Mouse (Mus musculus) stomach, adult 2 months (tissue): ENCODE data around the gene Taar6. TPM values are rescaled to one million over a fixed set of nuclear protein-coding genes. Genes with fewer than 3 reads are reported as not detected.

Source experiments
- polyA plus RNA-seq: library from polyadenylated mRNA; depleted of rRNA; stranded (reverse); fragments of >200 nt; gene quantifications from 2 replicates; pipeline ENCODE4 v1.2.3, GENCODE M21; 2012; rRNA removed

Taar6 gene
- not detected in 2 replicates for polyA plus RNA-seq

DNA sequence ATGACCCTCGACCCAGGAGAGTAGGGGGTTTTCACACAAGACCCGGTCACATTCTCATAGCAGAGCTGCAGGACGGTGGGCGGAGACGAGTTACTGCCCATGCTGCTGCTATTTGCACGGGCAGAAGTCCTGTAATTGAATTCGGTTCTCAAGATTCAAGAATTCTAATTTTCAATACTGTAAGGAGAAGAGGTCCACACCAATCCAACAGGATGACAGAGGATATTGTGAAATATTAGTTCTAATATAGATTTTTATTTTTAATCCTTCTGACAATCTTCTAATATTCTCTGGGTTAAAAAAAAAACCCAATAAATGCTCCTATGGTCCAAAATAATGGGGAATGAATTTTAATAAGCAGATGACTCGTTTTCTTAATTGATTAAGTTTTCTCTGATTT, at the start of gene Taar6:
TSS of gene Taar6 (minus strand) at position 101 of the 400 bp plus-strand sequence.

DNA sequence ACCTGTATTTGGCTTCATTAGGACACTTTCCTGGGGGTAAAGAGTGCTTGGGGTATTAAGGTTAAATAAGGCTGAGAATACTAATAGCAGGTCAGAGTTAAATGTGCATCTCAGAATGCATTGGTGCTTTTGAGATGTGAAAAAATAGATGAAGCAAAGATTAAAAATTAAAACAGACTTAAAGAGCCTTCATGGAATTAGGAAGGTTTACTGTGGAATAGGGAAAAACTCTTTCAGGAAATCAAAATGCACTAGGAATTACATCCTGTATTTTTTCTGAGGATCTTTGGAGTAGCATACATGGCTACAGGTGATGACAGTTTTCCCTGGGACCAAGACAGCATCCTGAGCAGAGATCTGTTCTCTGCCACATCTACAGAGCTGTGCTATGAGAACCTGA, 41.5 kb upstream of the Taar6 start, which contains the start of gene Taar7d:
TSS of gene Taar7d (plus strand) at position 301 of the 400 bp plus-strand sequence.

DNA sequence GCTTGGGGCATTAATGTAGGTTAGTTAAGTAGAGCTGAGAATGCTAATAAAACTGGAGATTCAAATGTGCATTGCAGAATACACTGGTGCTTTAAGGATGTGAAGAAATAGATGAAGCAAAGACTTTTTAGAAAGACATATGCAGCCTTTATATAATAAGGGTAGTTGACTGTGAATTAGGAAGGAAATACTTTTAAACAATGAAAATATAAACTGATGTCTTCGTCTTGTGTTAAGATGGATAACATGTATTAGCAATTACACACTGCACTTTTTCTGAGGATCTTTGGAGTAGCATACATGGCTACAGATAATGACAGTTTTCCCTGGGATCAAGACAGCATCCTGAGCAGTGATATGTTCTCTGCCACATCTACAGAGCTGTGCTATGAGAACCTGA, 14.2 kb upstream of the Taar6 start, which contains the start of gene Taar7b:
TSS of gene Taar7b (plus strand) at position 301 of the 400 bp plus-strand sequence.

DNA sequence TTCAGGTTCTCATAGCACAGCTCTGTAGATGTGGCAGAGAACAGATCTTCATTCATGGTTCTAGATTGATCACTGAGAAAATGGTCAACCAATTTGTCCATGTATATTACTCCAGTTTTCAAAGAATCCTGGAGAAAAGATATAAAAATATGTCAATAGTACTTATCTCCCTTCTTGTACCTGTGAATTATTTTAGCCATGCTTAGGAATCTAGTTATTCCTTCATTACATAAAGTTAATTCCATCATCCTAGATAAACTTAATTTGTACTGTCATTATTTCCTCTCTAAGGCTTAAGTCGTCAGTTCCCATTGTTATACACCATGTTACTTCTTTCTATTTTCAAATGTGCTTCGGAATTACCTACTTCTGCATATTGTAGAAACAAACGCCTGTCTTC, 7.9 kb upstream of the Taar6 start, which contains the start of gene Taar7a:
TSS of gene Taar7a (minus strand) at position 101 of the 400 bp plus-strand sequence.

DNA sequence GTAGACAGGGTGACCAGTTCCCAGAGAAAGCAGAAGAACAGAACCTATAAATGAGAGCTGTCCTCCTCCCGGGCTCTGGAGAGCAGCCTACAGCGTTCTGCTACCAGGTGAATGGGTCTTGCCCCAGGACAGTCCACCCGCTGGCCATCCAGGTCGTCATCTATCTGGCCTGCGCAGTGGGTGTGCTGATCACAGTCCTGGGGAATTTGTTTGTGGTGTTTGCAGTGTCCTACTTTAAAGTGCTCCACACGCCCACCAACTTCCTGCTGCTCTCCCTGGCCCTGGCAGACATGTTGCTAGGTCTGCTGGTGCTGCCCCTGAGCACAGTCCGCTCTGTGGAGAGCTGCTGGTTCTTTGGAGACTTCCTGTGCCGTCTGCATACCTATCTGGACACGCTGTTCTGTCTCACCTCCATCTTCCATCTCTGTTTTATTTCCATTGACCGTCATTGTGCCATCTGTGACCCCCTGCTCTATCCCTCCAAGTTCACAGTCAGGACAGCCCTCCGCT, 14.7 kb downstream of the Taar6 start, which contains the start of gene Taar5:
TSS of gene Taar5 (plus strand) at position 51 of the 510 bp plus-strand sequence.

DNA sequence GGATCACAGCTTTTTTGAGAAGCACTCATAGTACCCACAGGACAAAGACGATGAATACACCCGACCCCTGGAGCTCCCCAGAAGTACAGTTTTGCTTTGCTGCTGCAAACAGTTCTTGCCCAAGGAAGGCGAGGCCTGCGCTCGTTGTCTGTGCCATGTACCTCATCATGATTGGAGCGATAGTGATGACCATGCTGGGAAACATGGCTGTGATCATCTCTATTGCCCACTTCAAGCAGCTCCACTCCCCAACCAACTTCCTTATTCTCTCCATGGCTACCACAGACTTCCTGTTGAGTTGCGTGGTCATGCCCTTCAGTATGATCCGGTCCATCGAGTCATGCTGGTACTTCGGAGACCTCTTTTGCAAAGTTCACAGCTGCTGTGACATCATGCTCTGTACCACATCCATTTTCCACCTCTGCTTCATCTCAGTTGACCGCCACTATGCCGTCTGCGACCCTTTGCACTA, 25.0 kb downstream of the Taar6 start, which contains the start of gene Taar4:
TSS of gene Taar4 (plus strand) at position 51 of the 472 bp plus-strand sequence.

DNA sequence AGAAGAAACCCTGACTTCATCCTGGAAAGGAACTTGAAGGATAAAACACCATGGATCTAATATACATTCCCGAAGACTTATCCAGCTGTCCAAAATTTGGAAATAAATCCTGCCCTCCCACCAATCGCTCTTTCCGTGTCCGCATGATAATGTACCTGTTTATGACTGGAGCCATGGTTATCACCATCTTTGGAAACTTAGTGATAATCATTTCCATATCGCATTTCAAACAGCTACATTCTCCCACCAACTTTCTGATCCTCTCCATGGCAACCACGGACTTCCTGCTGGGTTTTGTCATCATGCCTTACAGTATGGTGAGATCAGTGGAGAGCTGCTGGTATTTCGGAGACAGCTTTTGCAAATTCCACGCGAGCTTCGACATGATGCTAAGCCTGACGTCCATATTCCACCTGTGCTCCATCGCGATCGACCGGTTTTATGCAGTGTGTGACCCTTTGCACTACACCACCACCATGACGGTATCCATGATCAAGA, 35.9 kb downstream of the Taar6 start, which contains the start of gene Taar3:
TSS of gene Taar3 (plus strand) at position 51 of the 498 bp plus-strand sequence.

DNA sequence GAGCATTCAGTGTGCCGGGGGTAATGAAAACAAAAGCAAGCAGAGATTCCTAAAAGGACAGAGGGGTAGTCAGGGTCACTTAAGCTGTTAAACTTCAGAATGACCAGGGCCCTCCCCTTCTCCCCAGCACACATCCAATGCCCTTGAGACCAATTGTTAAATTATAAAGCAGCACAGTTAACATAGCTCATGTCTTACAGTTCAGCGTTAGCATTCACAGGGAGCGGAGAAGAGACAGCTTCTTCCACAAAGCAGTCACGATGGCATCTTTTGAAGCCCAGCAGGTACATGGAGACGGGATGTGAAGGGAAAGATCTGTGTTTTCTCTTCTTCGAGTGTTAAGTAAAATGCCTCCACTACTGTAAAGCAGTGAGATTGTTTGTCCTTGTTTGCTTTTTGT, 47.1 kb downstream of the Taar6 start, which contains the start of gene Taar2:
TSS of gene Taar2 (plus strand) at position 261 of the 400 bp plus-strand sequence.

Other genes with a start within 250 kb of the Taar6 start
- gene Rps12, start 198.4 kb downstream of the Taar6 start, polyA plus RNA-seq = 723 and 914 TPM in 2 replicates
- gene Slc18b1, start 188.7 kb downstream of the Taar6 start, polyA plus RNA-seq = 4.8 and 7.0 TPM in 2 replicates
- 0.03 TPM in 1 of 2 replicates, not detected in the other for gene Vnn3, start 134.2 kb downstream of the Taar6 start, polyA plus RNA-seq
- gene Vnn1, start 91.0 kb downstream of the Taar6 start, polyA plus RNA-seq = 0.37 and 0.80 TPM in 2 replicates
- 0.09 TPM in 1 of 2 replicates, not detected in the other for gene Taar1, start 65.3 kb downstream of the Taar6 start, polyA plus RNA-seq
- gene Taar2, start 47.1 kb downstream of the Taar6 start, polyA plus RNA-seq = not detected in 2 replicates
- gene Taar3, start 36.1 kb downstream of the Taar6 start, polyA plus RNA-seq = not detected in 2 replicates
- gene Taar4, start 25.2 kb downstream of the Taar6 start, polyA plus RNA-seq = not detected in 2 replicates
- not detected in 2 replicates for gene Taar5, start 14.9 kb downstream of the Taar6 start, polyA plus RNA-seq
- gene Taar7a, start 7.8 kb upstream of the Taar6 start, polyA plus RNA-seq = not detected in 2 replicates
- gene Taar7b, start 14.3 kb upstream of the Taar6 start, polyA plus RNA-seq = not detected in 2 replicates
- gene Taar7d, start 41.6 kb upstream of the Taar6 start, polyA plus RNA-seq = not detected in 2 replicates
- not detected in 2 replicates for gene Taar7e, start 52.0 kb upstream of the Taar6 start, polyA plus RNA-seq
- not detected in 2 replicates for gene Taar7f, start 63.9 kb upstream of the Taar6 start, polyA plus RNA-seq
- not detected in 2 replicates for gene Taar8a, start 90.9 kb upstream of the Taar6 start, polyA plus RNA-seq
- not detected in 2 replicates for gene Taar8b, start 106.6 kb upstream of the Taar6 start, polyA plus RNA-seq
- gene Taar8c, start 116.3 kb upstream of the Taar6 start, polyA plus RNA-seq = not detected in 2 replicates
- not detected in 2 replicates for gene Taar9, start 123.9 kb upstream of the Taar6 start, polyA plus RNA-seq
- gene Stx7, start 163.7 kb upstream of the Taar6 start, polyA plus RNA-seq = 21.5 and 26.1 TPM in 2 replicates
- gene Moxd1, start 237.9 kb upstream of the Taar6 start, polyA plus RNA-seq = 3.1 and 3.2 TPM in 2 replicates